Mouse (Mus musculus) forebrain, embryonic 13.5 days (tissue): Measurements from ENCODE around the gene Fgf11. TPM values are rescaled to one million over a fixed set of nuclear protein-coding genes. Genes with fewer than 3 reads are reported as not detected.

Source experiments
- ATAC-seq: fragments of 200-750 bp; cut with Nextera tagmentation; 2 replicates; pipeline ENCODE4 v1.8.0; 2017
- H3K27ac ChIP-seq: fragments of 300-500 bp; sonication (generic); 2 replicates; pipeline ENCODE4 v1.5.1; 2015; ENCODE audit warnings: inconsistent platforms, mild to moderate bottlenecking, moderate library complexity
- H3K27me3 ChIP-seq: fragments of 300-500 bp; sonication (generic); 2 replicates; pipeline ENCODE4 v1.6.1; 2015; ENCODE audit warnings: mild to moderate bottlenecking, inconsistent platforms
- H3K36me3 ChIP-seq: fragments of 300-500 bp; sonication (generic); 2 replicates; pipeline ENCODE4 v1.6.1; 2015; ENCODE audit warnings: mild to moderate bottlenecking, inconsistent platforms; ENCODE audit not compliant: poor library complexity, severe bottlenecking
- H3K4me1 ChIP-seq: fragments of 300-500 bp; sonication (generic); 2 replicates; pipeline ENCODE4 v1.6.1; 2015; ENCODE audit warnings: inconsistent platforms
- H3K4me2 ChIP-seq: fragments of 300-500 bp; sonication (generic); 2 replicates; pipeline ENCODE4 v1.6.1; 2015; ENCODE audit warnings: inconsistent platforms, mild to moderate bottlenecking, moderate library complexity
- H3K4me3 ChIP-seq: fragments of 300-500 bp; sonication (generic); 2 replicates; pipeline ENCODE4 v1.5.1; 2015; ENCODE audit warnings: mild to moderate bottlenecking, inconsistent platforms
- H3K9ac ChIP-seq: fragments of 300-500 bp; sonication (generic); 2 replicates; pipeline ENCODE4 v1.6.1; 2015; ENCODE audit warnings: mild to moderate bottlenecking, inconsistent platforms
- H3K9me3 ChIP-seq: fragments of 300-500 bp; sonication (generic); replicated peaks from 2 replicates; pipeline ENCODE4 v1.6.1; 2016; ENCODE audit warnings: inconsistent platforms
- WGBS: fragments of 180-500 bp; shearing (Covaris S2); methylation state at CpG from one replicate; pipeline ENCODE4 v1.1.7; 2015; 5-methylcytosine and 5-hydroxymethylcytosine counted together
- polyA plus RNA-seq: library from polyadenylated mRNA; unstranded; fragments of >200 nt; fragmentation: Nextera tagmentation; extraction: Ambion mirVana; gene quantifications from 2 replicates; pipeline ENCODE4 v1.2.1, GENCODE M21; 2015

The Fgf11 gene
- polyA plus RNA-seq, 1 experiment from 2014 or later = 3.8 TPM

DNA sequence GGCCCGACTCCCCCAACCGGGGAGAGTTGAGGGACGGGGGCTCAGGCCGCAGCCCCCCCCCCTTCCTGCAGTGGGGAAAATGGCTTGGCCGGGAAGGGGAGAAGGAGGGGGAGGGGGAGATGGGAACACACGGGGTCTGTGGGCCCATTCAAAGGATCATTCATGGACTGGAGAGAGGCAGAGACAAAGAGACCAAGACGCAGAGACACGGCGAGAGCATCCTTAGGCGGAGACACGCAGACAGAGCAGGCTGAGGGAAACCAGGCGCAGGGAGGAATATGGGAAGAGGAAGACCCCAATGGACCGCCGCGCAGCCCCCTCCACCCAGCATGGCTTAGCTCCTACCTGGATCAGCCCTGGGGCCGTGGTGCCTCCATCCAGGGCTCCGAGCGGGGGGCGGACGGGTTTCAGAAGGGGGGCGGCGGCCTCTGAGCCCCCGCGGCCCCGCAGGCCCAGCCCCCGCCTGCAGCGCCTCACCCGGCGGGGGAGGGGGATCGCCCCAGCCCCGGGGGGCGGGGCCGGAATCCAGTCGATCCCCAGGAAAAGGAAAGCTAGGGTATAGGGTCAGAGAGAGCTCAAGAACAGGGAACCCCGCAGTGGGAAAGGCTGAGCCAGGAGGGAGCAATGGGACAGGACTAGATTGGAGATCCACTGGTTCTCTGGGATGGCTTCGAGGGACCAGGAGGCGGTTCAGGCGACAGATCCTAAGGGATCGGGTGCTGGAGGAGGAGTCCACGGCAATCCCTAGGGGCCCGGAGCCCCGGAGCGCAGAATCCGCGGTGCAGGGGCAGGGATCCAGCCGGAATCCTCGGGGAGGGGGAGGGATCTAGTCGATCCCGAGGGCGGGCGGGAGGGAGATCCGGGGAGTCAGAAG is 35.3 kb upstream of the Fgf11 start:
- Histone ChIP-seq H3K4me1 (peaks cover 49% of the 10 kb centered on the region), H3K9me3 (no peaks in the 10 kb centered on the region), H3K27ac (peak overlapping the region; percentile 96), H3K4me2 (peak overlapping the region; percentile 94), H3K36me3 (peaks cover 21% of the 10 kb centered on the region), H3K9ac (peak overlapping the region; percentile 96), H3K27me3 (peaks cover 4% of the 10 kb centered on the region; the same call in 1 of the 2 replicates), H3K4me3 (peak overlapping the region; percentile 94)
- 0 out of 2 replicates have a peak, but pooled peaks have one; percentile 7 for ATAC-seq
- 2% methylated on average over 49 of the region's 52 CpGs for WGBS

DNA sequence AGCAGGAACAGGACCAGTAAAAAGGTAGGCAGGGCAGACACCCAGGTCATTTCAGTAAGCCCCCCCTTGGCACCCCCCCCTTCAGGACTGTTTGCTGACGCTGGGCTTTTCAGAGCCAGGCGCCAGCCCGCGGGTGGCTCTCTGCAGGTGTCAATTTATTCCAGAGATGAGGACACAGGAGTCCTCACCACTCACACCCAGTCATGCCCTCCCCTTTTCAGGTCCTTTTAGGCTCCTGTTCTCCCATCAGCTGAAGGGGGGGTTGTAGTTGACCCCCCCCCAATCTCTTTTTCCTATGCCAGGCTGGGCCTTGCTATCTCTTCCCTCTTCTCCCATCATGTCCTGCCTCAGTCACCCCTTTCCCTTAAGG is 34.3 kb upstream of the Fgf11 start:
- Histone ChIP-seq H3K4me2 (peak overlapping the region; percentile 94), H3K4me1 (peaks cover 49% of the 10 kb centered on the region), H3K36me3 (peaks cover 28% of the 10 kb centered on the region), H3K9me3 (no peaks in the 10 kb centered on the region), H3K27ac (peak overlapping the region; percentile 96), H3K9ac (peak overlapping the region; percentile 96), H3K4me3 (peak overlapping the region; percentile 94), H3K27me3 (peaks cover 4% of the 10 kb centered on the region; the same call in 1 of the 2 replicates)
- WGBS = 7% methylated on average over 4 of the region's 4 CpGs
- ATAC-seq = no peak

DNA sequence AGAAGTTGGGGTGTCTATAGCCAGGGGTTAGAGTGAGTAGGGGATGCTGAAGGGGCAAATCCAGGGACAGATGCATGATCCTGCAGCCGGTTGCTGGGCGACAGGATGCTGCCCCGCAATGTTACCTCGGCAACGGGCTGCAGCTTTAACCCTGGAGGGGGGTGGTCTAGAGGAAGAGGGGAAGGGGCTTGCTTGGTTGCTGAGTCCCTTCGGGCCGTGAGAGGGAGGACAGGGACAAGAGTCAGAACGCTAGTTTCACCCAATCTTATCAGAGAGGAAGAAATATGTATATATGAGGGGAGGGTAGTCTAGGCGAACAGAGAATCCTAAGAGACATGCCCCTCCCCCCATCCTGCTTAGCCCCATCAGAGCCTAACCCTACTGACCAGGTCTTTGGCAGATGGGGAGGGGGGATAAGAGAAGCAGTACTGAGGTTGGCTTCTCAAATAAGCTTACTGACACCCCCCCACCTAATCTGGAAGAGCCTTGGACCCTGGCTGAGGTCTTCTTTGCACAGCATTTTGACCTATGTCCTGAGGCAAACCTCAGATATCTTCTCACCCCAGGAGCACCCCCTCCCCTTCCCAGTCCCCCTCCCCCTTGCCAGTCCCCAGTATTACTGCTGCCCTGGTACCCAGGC is 33.8 kb upstream of the Fgf11 start:
- H3K4me3 ChIP-seq = peak overlapping the region; percentile 94
- WGBS = 0% methylated on average over 9 of the region's 9 CpGs
- H3K4me1 ChIP-seq = peaks cover 49% of the 10 kb centered on the region
- peak overlapping the region; percentile 94 for H3K4me2 ChIP-seq
- H3K27me3 ChIP-seq = peaks cover 4% of the 10 kb centered on the region; the same call in 1 of the 2 replicates
- no peaks in the 10 kb centered on the region for H3K9me3 ChIP-seq
- ATAC-seq = no peak
- peak overlapping the region; percentile 96 for H3K9ac ChIP-seq
- peak overlapping the region; percentile 96 for H3K27ac ChIP-seq
- peaks cover 33% of the 10 kb centered on the region for H3K36me3 ChIP-seq

DNA sequence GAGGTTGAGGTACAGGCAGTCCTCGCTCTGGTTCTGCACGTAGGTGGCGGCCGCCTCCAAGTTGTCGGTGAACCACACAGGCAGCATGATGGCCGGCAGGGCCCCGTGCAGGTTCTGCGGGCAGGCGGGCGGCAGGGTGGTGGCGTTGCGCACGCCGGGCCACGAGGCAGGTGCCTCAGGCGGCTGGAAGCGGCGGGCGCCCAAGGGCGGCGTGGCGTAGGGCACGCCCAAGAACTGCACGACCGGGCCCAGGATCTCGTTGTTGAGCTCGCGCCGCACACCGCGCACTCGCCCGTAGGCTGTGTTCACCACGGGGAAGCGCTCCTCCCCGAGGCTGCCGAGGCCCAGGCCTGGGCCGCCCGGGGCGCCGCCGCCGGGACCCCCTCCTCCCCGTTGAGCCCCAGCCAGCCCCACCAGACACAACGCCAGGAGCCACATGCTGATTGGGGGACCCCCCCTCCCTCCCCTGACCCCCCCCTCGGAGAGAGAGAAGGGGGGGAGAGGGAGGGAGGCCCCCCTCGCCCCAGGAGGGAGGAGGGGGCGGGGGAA is 32.4 kb upstream of the Fgf11 start:
- H3K4me2 ChIP-seq = peak overlapping the region; percentile 94
- peak overlapping the region; percentile 94 for H3K4me3 ChIP-seq
- peaks cover 4% of the 10 kb centered on the region; the same call in 1 of the 2 replicates for H3K27me3 ChIP-seq
- H3K4me1 ChIP-seq = peaks cover 46% of the 10 kb centered on the region
- no peaks in the 10 kb centered on the region for H3K9me3 ChIP-seq
- peaks cover 41% of the 10 kb centered on the region for H3K36me3 ChIP-seq
- WGBS = 5% methylated on average over 36 of the region's 48 CpGs
- ATAC-seq = no peak
- H3K9ac ChIP-seq = peak overlapping the region; percentile 96
- peak overlapping the region; percentile 96 for H3K27ac ChIP-seq

DNA sequence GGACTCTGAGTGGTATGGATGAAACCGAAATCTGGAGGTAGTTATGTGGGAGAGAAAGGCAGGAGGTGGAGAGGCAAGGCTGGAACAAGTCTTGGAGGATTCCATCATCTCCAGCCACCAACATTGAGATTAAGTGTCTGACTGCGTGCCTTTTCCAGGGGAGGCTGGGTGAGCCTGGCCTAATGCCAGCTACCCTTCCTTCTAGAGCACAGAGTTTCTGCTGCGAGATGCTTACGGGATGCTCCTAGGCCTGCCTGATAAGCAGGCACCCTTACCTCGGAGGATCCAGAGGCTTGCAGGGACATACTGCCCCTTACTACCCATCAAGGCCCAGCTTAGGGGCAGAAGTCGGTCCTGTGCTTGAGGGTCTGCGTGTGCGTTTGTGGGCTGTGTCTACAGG is 31.9 kb upstream of the Fgf11 start:
- Histone ChIP-seq H3K9ac (peak overlapping the region; percentile 96), H3K27ac (0 out of 2 replicates have a peak overlapping the region, but pooled peaks have one; percentile 96), H3K36me3 (peaks cover 46% of the 10 kb centered on the region), H3K9me3 (no peaks in the 10 kb centered on the region), H3K4me1 (peaks cover 47% of the 10 kb centered on the region), H3K27me3 (peaks cover 4% of the 10 kb centered on the region; the same call in 1 of the 2 replicates), H3K4me3 (peak overlapping the region; percentile 94), H3K4me2 (peak overlapping the region; percentile 94)
- ATAC-seq = no peak
- 44% methylated on average over 8 of the region's 8 CpGs for WGBS

DNA sequence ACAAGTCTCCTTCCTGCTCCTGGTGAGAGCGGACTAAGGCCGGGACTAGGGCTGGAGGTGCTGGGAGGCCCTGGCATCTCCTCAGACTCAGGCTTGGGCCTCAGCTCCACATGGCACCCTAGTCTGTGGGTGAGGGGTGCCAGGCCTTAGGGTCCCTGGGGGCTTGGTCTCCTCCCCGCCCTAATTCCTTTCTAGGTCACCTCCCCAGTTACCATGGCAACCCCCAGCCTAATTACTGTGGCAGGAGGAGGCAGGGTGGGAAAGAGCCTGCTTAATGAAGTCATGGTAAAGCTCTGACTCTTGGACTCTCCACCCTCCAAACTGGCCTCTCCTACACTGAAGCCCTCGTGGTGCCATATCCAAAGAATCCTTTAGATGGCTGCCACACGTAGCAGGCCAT is 27.2 kb upstream of the Fgf11 start:
- H3K36me3 ChIP-seq = peaks cover 90% of the 10 kb centered on the region
- peak overlapping the region; percentile 2; the same call in 1 of the 2 replicates for H3K9ac ChIP-seq
- H3K4me2 ChIP-seq = no peak overlapping the region
- WGBS = 71% methylated on average over 5 of the region's 5 CpGs
- H3K27me3 ChIP-seq = peaks cover 4% of the 10 kb centered on the region; the same call in 1 of the 2 replicates
- ATAC-seq = no peak
- H3K9me3 ChIP-seq = no peaks in the 10 kb centered on the region
- H3K27ac ChIP-seq = no peak overlapping the region
- H3K4me1 ChIP-seq = peaks cover 18% of the 10 kb centered on the region
- H3K4me3 ChIP-seq = no peak overlapping the region

DNA sequence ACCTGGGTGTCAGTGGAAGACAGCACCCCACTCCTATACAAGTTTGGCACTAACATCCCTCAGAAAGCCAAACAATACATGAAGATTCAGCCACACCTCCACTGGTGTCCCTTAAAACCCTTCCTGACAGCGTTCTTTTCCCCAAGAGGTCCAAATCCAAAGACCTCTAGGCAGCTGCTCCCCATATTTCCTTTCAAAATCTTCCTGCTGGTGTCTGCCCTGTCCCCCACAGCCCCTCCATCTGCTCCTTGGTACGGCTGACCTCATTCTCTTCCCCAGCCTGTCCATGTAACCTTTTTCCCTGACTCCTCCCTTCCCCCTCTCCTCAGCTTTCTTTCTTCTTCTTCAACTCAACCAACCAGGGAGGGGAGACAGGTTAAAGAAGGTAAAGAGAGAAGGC is 21.8 kb upstream of the Fgf11 start:
- ATAC-seq = no peak
- Histone ChIP-seq H3K4me2 (no peak overlapping the region), H3K4me3 (no peak overlapping the region), H3K9me3 (no peaks in the 10 kb centered on the region), H3K36me3 (peaks cover 50% of the 10 kb centered on the region), H3K27me3 (no peaks in the 10 kb centered on the region), H3K4me1 (no peaks in the 10 kb centered on the region), H3K27ac (no peak overlapping the region), H3K9ac (no peak overlapping the region)
- WGBS = 76% methylated on average over 2 of the region's 2 CpGs

DNA sequence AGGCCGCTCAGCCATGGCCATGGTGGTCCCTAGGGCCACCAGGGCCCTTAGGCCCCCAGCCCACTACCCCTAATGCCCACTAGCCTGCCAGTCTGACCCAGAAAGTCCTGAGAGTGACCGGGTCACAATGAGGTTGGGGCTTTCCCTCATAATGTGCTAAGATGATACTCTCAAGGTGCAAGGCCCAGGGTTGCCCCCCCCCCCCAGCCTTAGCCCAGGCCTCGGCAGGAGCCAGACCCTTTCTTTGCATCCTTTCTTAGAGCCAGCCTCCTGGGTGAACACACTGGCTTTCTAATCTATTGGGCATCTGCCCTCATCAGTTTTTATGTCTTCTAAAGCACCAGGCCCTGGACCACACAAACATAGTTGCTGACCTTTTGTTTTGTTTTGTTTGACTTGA is 20.4 kb upstream of the Fgf11 start, which contains the start of gene Spem1:
Gene Spem1, minus strand, starts transcription at position 101 of the 400 bp plus-strand sequence.
- Histone ChIP-seq H3K4me3 (no peak within 1 kb of the TSS), H3K27me3 (no peaks in the 10 kb centered on the region), H3K36me3 (peaks cover 36% of the 10 kb centered on the region), H3K9me3 (peaks cover 6% of the 10 kb centered on the region), H3K27ac (no peak within 1 kb of the TSS), H3K4me1 (no peaks in the 10 kb centered on the region), H3K9ac (no peak within 1 kb of the TSS), H3K4me2 (no peak within 1 kb of the TSS)
- no peak for ATAC-seq
- 87% methylated on average over 3 of the region's 3 CpGs for WGBS

DNA sequence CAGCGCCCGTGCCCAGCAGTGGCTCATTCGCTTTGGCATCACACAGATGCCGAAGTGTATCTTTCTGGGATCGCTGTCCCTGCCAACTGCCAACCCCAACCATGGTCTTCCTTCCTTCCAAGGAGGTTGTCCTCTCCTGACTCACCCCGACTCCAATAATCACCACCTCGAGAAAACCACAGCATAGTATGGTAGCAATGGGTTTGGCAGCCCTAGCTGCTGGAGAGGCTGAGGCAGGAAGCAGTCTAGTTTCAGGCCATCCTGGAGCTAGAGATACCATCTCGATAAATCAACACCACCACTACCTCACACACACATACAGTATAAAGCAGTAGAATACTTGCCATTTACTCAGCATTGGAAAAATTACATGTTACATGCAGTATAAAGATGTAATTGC is 17.2 kb upstream of the Fgf11 start:
- 93% methylated on average over 8 of the region's 8 CpGs for WGBS
- Histone ChIP-seq H3K27me3 (no peaks in the 10 kb centered on the region), H3K36me3 (peaks cover 4% of the 10 kb centered on the region), H3K9ac (no peak overlapping the region), H3K4me3 (no peak overlapping the region), H3K9me3 (peaks cover 12% of the 10 kb centered on the region), H3K4me1 (no peaks in the 10 kb centered on the region), H3K27ac (no peak overlapping the region), H3K4me2 (no peak overlapping the region)
- no peak for ATAC-seq

- Histone ChIP-seq H3K36me3 (no peaks in the 10 kb centered on the region), H3K4me3 (no peak within 1 kb of the TSS), H3K4me1 (no peaks in the 10 kb centered on the region), H3K27me3 (no peaks in the 10 kb centered on the region), H3K9me3 (peaks cover 12% of the 10 kb centered on the region), H3K9ac (no peak within 1 kb of the TSS), H3K27ac (no peak within 1 kb of the TSS), H3K4me2 (no peak within 1 kb of the TSS)
- no peak for ATAC-seq
- WGBS = 77% methylated on average over 2 of the region's 2 CpGs
Measured at GRCm38 (mm10) chr11:69818365-69818764, 16.7 kb upstream of the Fgf11 start, which contains the start of gene Spem2. TSS of gene Spem2 (minus strand) at chr11:69818465.

DNA sequence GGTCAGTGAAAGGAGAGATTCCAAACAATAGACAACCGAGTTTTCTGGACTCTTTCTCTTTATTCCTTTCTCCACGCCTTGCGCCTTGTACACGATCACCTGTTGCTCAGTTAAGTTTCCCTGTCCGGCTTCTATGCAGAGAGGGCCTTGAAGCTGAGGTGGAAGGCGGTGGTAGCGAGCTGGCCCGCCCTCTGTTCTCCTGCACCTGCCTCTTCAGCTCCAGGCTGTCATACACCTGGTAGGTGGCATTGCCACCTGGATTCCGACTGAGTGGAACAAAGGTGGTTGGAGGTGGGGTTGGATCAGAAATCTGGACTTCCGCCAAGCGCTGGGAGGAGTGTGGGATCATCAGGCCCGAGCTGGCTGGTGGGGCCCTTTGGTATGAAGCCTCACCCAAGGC is 14.9 kb upstream of the Fgf11 start:
- no peak overlapping the region for H3K9ac ChIP-seq
- H3K27me3 ChIP-seq = no peaks in the 10 kb centered on the region
- H3K4me3 ChIP-seq = no peak overlapping the region
- no peaks in the 10 kb centered on the region for H3K4me1 ChIP-seq
- H3K4me2 ChIP-seq = no peak overlapping the region
- 89% methylated on average over 12 of the region's 12 CpGs for WGBS
- no peak overlapping the region for H3K27ac ChIP-seq
- peaks cover 12% of the 10 kb centered on the region for H3K9me3 ChIP-seq
- ATAC-seq = no peak
- no peaks in the 10 kb centered on the region for H3K36me3 ChIP-seq

- WGBS = 63% methylated on average over 10 of the region's 10 CpGs
Measured at GRCm38 (mm10) chr11:69815155-69815554, 13.5 kb upstream of the Fgf11 start, which contains the start of gene Gm39566. TSS of gene Gm39566 (minus strand) at chr11:69815298.

More at GRCm38 (mm10) chr11:69815155-69815554, 13.5 kb upstream of the Fgf11 start, which contains the start of gene Gm39566:
- Histone ChIP-seq H3K4me1 (no peaks in the 10 kb centered on the region), H3K9me3 (peaks cover 12% of the 10 kb centered on the region), H3K27ac (no peak within 1 kb of the TSS), H3K36me3 (no peaks in the 10 kb centered on the region), H3K9ac (no peak within 1 kb of the TSS), H3K4me3 (no peak within 1 kb of the TSS), H3K27me3 (0 out of 2 replicates have a peak, but pooled peaks cover 3% of the 10 kb centered on the region), H3K4me2 (no peak within 1 kb of the TSS)
- ATAC-seq = no peak
